Mouse (Mus musculus): Measurements from ENCODE around the gene Mageb3.
"Not testable (repeated sequence)": the region's sequence is repeated elsewhere in the genome, so short reads cannot be mapped to it uniquely, and the experiment has no call there.

Gene Mageb3

DNA sequence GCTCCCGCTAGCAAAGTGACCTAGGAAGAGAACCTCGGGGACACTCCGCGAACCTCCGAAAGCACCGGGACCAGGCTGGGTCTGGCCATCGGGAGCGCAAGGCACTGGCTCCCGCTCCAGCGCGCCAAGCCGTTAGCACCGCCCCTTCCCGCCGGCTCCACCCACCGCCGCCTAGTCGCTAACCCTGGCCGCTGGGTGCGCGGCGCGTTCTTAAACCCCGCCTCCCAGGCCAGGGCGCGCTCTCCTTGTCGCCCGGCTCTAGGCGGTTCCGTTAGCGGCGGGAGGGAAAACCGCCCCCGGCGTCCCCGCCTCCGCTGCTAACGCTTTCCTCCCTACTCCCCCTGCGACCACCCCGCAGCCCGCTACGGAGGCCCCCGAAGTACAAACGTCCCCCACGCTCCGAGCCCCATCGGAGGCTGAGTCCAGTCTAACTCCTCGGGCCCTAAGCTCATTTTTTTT lies at the start of gene Mageb3, which contains the start of gene Ctdspl2:
TSS of gene Mageb3 (minus strand) at position 328 of the 459 bp plus-strand sequence.
TSS of gene Ctdspl2 (plus strand) at position 237 of the 459 bp plus-strand sequence.
- peak; percentile 95 for DNase-seq (ENCODE audit: low read depth)

- peak; percentile 72 for DNase-seq (ENCODE audit: low read depth)
Measured at GRCm38 (mm10) chr2:121995738-121996137, 39.8 kb upstream of the Mageb3 start.

GRCm38 (mm10) chr2:121957216-121957792 lies 1.4 kb upstream of the Mageb3 start:
- peak; percentile 28 for DNase-seq (ENCODE audit: low read depth)

DNA sequence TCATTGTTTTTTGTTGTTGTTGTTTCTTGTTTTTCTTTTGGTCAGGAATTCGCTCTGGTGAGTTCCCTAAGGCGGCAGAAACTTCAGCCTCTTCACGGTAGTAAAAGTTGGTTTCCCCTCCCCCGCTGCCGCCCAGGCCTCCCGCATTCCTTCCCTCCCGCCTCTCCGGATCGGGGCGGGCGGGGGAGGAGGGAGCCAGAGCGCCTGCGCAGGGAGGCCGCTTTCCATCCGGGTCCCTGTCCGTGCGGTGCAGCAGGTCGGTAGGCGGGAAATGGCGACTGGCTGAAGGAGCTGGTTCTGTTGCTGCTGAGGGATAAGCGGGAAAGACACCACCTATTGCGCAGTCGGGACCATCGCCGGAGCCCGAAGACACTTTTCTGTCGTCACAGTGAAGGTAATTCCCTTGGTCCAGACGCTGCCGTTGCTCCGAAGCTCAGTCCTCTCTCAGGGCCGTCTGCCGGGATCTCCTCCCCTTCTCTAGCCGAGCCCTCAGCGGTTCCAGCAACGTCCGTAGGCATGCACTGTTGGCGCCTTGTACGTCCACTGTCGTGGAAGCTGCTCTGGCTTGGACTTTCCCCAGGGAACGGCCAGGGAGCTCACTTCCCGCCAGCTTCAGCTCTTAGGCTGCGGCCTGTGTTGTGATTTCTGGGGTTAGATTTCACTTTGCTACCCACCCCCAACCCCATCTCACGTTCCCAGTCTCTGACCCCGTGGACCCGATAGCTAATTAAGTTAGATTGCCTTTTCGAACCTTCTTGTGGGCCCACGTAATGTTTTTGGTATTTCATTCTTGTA lies 529 bp upstream of the Mageb3 start:
- DNase-seq (ENCODE audit: low read depth): peak; percentile 91

GRCm38 (mm10) chr2:121954971-121955656 lies 778 bp downstream of the Mageb3 start:
- DNase-seq (ENCODE audit: low read depth): peak; percentile 69

GRCm38 (mm10) chr2:121943364-121943763 lies 12.5 kb downstream of the Mageb3 start:
- DNase-seq (ENCODE audit: low read depth): no peak

DNA sequence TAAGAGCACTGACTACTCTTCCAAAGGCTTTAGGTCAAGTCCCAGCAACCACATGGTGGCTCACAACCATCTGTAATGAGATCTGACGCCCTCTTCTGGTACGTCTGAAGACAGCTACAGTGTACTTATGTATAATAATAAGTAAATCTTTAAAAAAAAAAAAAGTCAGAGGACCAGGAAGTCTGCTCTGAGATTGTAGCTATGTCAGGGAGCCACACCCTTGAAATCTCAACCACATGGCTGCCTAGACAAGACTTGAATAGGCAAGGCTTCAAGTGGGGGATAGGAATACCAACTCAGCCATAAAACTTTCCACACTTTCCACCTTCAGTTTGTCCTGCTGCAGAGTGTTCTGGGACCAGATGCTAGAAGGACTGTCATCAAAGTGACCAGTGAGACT lies 18.3 kb downstream of the Mageb3 start:
- not testable (repeated sequence) for DNase-seq (ENCODE audit: low read depth)

GRCm38 (mm10) chr2:121916047-121916970 lies 39.6 kb downstream of the Mageb3 start:
- no peak for DNase-seq (ENCODE audit: low read depth)

GRCm38 (mm10) chr2:121909975-121910374 lies 45.9 kb downstream of the Mageb3 start:
- peak; percentile 6 for DNase-seq (ENCODE audit: low read depth)

Measured in 416B (cell line).